Mouse (Mus musculus): ENCODE measurements at regions not wholly inside any gene's neighbourhood (a gene's known extent, or its start where the extent isn't known, plus 50 kb on each side); places are given as distances from the start of the nearest gene placed in this dataset.

DNA sequence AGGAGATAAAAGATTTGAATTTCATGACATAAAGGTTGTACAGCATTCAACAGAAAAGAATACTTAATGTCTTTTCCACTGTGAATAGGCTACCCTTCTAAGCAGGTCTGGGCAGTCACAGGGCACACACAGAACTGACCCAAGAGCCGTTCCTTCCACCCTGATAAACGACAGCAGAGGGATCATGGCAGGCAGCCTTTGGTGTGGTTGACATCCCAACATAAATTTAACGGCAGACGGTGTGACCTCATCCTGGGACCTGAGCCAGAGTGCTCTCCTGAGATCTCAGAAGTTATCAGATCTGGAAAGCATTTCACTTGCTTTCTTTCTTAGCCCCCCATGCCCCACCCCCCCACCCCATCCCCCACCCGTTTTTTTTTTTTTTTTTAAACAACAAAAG lies 290.1 kb downstream of the Sox4 start:
- no peak for TF ChIP-seq EP300 (IDR thresholded peaks at IDR 0.05; ENCODE audit: low read depth)
- no peak for TF ChIP-seq CTCF (IDR thresholded peaks at IDR 0.05; ENCODE audit: low read depth)
